8 mouse cellular contexts compared by ENCODE assay signal in genomic region chr5:136810539-136811374, GRCm38 (mm10).
DNase-seq lines count a peak whose midpoint lies in the region; ATAC-seq lines count a peak whose summit lies in the region.

No protein-coding gene starts in this region.

- peaks cover 21% of the 10 kb centered on the region for H3K4me1 ChIP-seq in limb, embryonic 11.5 days (ENCODE audit: control insufficient read depth, insufficient read depth, low read length)

- H3K9me3 ChIP-seq in limb, embryonic 11.5 days (ENCODE audit: control insufficient read depth, low read length) = no peaks in the 10 kb centered on the region; the same call in 1 of the 2 replicates

- WGBS in limb, embryonic 11.5 days = 19% methylated on average over 30 of the region's 30 CpGs

- peak overlapping the region; percentile 95 for H3K27ac ChIP-seq in limb, embryonic 11.5 days (replicated peaks; ENCODE audit: low read depth, low read length)

- H3K27me3 ChIP-seq in limb, embryonic 11.5 days (ENCODE audit: control insufficient read depth, insufficient read depth, low read length) = no peaks in the 10 kb centered on the region

- no peak overlapping the region for H3K4me3 ChIP-seq in limb, embryonic 11.5 days (ENCODE audit: low read depth, low read length)

- ATAC-seq in limb, embryonic 11.5 days (ENCODE audit: insufficient number of reproducible peaks, low FRiP score, low TSS enrichment, low read depth) = peak; percentile 51; the same call in 1 of the 2 replicates

- H3K36me3 ChIP-seq in limb, embryonic 11.5 days (ENCODE audit: control insufficient read depth, insufficient read depth, low read length) = no peaks in the 10 kb centered on the region

- peak overlapping the region; percentile 49 for H3K9ac ChIP-seq in limb, embryonic 11.5 days (ENCODE audit: low read length)

- DNase-seq in adrenal gland, postnatal 10 days = peak; percentile 14
- DNase-seq in adrenal gland, postnatal 4 days (ENCODE audit: low spot score in 2 of 2) = no peak
- DNase-seq in urinary bladder, postnatal 14 days (ENCODE audit: low spot score) = peak; percentile 31
- DNase-seq in urinary bladder, postnatal 25 days (ENCODE audit: low spot score) = no peak
- DNase-seq in limb, embryonic 11.5 days (ENCODE audit: low spot score) = peak; percentile 86
- DNase-seq in yolk sac, embryonic 10.5 days (ENCODE audit: low spot score) = peak; percentile 67
- DNase-seq in right cerebral cortex, postnatal 36 days (ENCODE audit: low spot score in 2 of 2) = no peak
- DNase-seq in cerebellum, postnatal 4 days (ENCODE audit: low spot score in 2 of 2) = no peak

- H3K4me2 ChIP-seq in limb, embryonic 11.5 days (ENCODE audit: low read depth, severe bottlenecking) = peak overlapping the region; percentile 40

Comparison
In these comparisons a context has a peak if more than half of its experiments do, and no peak if none do; other contexts are left out.
1. DNase-seq: peak in adrenal gland, postnatal 10 days (single experiment), urinary bladder, postnatal 14 days (single experiment), limb, embryonic 11.5 days (single experiment) and yolk sac, embryonic 10.5 days (single experiment); none in adrenal gland, postnatal 4 days (0 of 2), urinary bladder, postnatal 25 days (single experiment), right cerebral cortex, postnatal 36 days (0 of 2) and cerebellum, postnatal 4 days (0 of 2).